Mouse (Mus musculus): Measurements from ENCODE around the gene RPS10-NUDT3.

- TF ChIP-seq CTCF (IDR thresholded peaks at IDR 0.05; ENCODE audit: borderline replicate concordance, extremely low read depth, insufficient read depth, insufficient read length), result no peak
- TF ChIP-seq POLR2A (IDR thresholded peaks at IDR 0.05; ENCODE audit: borderline replicate concordance, extremely low read depth, insufficient read depth, insufficient read length, poor library complexity, severe bottlenecking), result peak; percentile 68
These were observed 12.2 kb downstream of the RPS10-NUDT3 start for GRCm38 (mm10) chr17:27622611-27623359.
